Mouse (Mus musculus) fibroblast of lung, adult 2 months (primary cell): Measurements from ENCODE around the gene Cadm1.

Experiments used
- DNase-seq: peaks from one replicate; pipeline ENCODE4 v3.0.0-alpha.2; 2011; ENCODE audit warnings: low read depth

Gene Cadm1

DNA sequence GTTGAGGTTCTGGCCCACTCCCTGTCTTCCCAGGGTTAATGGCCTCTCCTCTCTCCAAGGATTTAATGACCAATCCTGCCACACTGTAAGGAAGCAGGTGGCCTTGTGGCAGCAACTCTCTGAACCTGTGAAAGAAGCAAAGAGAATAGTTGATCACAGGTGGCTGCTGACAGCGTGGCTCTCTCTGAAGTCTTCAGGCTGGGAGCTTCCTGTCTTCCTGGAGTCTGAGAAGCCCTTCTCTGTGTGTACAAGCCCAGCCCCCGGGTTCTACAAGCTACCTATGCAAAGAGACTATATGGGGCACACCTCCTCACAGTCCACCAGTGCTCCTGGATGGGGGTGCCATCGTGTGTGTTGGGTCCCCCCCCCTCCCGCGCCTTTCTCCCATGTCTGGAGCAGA lies 339.7 kb downstream of the Cadm1 start:
- no peak for DNase-seq

- no peak for DNase-seq
These were observed 346.7 kb downstream of the Cadm1 start for GRCm38 (mm10) chr9:47876557-47877206.

DNA sequence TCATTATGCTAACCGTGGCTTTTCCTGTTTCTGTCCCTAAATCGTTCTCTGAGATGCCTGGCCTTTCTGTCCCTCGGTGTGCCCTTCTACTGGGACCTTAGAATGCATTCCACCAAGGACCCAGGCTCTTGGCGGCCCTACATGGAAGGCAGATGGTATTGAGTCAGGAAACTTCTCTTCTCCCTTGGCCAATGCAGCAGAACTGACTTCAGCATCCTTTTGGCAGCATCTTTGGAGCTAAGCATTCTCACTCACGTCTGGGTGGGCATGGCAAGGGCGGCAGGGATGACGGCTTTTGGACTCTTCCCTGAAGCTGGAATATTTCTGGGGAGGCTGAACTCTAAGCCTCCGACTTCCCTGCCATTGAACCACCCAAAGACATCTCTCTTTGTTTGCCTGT lies 350.2 kb downstream of the Cadm1 start:
- no peak for DNase-seq

- no peak for DNase-seq
These were observed 352.4 kb downstream of the Cadm1 start for GRCm38 (mm10) chr9:47882372-47882771.

DNA sequence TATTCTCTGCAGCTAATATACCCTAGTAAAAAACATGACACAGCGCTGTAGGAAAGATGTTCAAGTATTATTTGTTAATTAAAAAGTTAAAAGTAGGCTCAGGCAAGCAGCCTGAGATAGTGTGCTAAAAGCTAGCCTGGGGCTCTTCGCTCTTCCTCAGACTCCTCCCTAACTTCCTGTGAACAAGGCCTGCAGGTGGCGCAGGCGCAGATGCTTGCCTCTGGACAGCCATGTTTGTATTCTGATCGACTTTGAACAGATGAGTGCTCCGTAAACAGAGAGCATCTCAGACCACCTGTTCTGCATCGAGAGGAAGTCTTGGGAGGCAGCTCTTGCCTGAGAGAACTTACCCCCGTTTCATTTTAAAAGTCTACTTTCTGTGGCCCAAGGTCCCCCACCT lies 361.7 kb downstream of the Cadm1 start:
- DNase-seq, result no peak

GRCm38 (mm10) chr9:47892995-47893394 lies 363.0 kb downstream of the Cadm1 start:
- DNase-seq, result no peak

GRCm38 (mm10) chr9:47894096-47894495 lies 364.1 kb downstream of the Cadm1 start:
- no peak for DNase-seq

DNA sequence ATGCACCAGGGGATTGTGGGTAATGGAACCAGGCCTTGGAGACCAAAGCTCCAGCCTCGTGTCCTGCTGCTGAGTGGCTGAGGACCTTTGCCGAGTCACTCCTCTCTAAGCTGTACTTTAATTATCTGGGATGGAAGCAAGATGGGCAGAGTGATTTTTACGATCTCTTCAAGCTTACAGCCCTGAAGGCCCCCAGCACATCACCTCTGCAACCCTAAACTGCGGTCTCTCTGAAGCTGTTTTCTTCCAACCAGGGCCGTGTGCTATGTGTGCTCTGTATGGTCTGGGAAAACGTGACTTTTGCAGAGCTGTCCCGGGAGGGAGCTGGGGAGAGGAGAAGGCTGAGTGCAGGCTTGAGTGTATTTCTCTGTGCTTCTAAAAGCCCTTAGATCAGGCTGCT lies 364.7 kb downstream of the Cadm1 start:
- DNase-seq, result no peak

DNA sequence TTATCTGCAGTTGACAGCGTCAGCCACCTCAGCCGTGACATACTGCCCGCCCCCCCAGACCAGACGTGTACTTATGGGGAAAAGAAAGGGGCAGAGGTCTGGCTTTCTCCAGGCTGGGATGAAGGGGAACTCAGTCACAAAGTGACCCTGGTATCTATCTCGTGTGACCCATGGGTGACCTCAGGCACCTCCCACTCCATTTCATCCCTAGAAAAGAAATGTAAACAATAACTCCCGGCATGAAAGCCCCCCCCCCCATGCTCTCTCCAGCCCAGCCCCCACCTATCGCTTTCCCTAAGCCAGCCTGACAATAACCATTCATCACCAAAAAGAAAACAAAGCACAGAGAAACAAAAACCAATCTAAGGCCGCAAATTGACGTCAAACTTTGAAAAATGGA lies 365.1 kb downstream of the Cadm1 start:
- no peak for DNase-seq

GRCm38 (mm10) chr9:47900734-47901133 lies 370.8 kb downstream of the Cadm1 start:
- DNase-seq, result no peak

DNA sequence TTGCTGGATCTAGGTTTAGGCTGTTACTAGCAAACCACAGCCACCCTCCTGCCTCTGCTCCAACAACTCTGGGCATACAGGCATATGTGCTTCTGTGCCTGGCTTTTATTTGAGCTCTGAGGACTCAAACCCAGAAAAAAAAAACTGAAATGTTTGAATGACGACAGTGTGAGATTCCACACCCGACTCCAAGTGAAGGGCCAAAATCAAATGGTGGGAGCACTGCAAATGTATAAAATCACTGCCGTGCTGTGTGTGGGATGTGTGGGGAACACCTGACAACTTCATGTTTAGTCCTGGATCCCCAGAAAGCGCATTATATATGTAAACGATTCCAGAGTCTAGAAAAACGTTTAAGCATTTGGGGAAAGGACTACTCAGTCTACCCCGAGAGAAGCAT lies 373.7 kb downstream of the Cadm1 start:
- no peak for DNase-seq

GRCm38 (mm10) chr9:47904339-47904922 lies 374.5 kb downstream of the Cadm1 start:
- no peak for DNase-seq

DNA sequence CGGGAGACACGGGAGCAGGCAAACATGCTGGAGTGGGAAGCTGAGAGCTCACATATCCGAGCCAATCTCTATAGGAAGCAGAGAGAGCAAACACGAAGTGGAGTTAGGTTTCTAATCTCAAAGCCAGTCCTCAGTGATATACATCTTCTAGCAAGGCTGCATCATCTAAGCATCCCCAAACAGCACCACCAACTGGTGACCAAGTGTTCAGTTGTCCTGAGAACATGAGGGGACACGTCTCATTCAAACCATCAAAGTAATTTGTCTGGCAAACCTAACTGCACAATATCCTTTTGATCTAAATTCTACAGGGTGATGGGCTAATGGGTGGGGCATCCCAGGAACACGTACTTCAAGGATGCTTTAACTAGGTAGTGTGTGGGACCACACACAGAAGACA lies 376.5 kb downstream of the Cadm1 start:
- no peak for DNase-seq
